Mouse (Mus musculus): ENCODE data around the gene Neurod1. TPM values are rescaled to one million over a fixed set of nuclear protein-coding genes. Genes with fewer than 3 reads are reported as not detected.

Neurod1 gene
- not detected in 2 replicates for polyA plus RNA-seq (2012; rRNA removed)

DNA sequence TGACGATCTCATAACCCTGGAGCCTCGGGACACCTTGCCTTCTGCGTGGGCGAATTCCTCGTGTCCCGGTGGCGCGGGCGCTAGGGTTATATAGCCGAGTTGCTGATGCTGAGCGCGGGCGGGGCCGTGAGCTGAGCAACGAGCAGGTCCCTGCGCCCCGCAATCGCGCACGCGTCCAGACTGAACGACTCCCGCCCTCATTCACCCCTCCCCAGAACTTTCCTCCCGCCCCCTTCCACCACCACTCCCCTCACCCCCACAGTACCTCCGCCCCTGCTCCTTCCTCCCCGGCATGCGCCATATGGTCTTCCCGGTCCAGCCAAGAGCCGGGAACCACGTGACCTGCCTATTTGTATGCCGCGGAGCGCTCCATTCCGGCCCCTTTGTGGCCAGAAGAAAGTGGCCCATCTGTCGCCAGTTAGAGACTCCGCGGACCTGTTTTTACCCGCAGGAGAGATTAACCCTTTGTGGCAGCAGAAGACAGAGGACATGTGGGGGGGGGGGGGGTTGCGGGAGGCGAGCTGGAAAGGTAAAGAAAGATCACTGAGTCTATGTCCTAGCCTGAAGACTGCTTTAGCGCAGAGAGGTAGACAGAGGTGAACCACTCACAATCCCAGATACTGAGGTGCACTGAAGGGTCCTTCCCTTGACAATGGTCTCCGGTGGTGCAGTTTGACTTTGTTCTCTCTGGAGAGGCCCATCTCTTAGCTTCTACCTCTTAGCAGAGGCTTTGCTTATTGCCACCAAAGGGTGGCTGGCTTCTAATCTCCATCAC is at the start of gene Neurod1, which contains the start of gene Cerkl:
Gene Neurod1 (minus strand): TSS at position 177 of the 775 bp plus-strand sequence.
Gene Cerkl (minus strand): TSS at position 211 of the 775 bp plus-strand sequence.
- Histone ChIP-seq H3K4me1 (ENCODE audit: control insufficient read depth, insufficient read depth, low read length) (no peaks in the 10 kb centered on the region), H3K4me3 (replicated peaks; ENCODE audit: extremely low read depth, low read depth, low read length) (no peak within 1 kb of the TSS)
- WGBS = 2% methylated on average over 42 of the region's 42 CpGs
- DNase-seq = no peak
- TF ChIP-seq POLR2A (IDR thresholded peaks at IDR 0.05; ENCODE audit: borderline replicate concordance, extremely low read depth, low read depth, low read length) = no peak
- TF ChIP-seq CTCF (IDR thresholded peaks at IDR 0.05; ENCODE audit: insufficient read depth, low read length) = no peak

DNA sequence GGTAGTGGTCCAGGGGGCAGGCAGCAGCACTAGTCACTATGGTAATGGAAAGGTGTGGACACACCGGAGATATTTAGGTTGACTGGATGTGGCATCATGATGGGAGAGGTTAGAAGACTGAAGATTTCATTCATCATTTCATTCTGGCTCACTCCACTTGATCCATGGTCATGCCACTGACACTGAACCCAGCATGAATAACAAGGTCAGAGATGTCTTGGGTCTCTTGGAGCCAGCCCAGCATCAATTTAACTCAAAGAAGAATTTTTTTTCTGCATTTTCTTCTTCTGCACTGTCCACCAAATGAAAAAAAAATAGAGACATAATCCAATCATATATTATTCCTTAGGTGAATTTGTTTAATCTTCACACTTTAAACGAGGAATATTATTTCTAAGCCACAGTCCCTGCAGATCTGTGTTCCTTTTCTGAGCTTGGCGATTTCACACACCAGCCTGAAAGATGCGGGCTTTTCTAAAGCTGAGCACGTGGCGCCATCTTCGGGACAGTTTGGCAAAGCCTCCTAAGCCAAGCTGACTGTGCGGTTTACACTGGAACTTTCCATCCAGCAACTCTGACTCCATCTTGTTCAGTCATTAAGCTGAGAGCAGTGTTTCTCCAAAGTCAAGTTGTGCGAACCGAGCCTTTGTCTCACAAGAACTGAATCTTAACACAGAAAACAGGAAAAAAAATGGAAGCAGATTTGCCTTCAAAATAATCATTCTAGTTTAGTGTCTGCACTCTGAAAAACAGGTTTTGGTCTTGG is 42.6 kb upstream of the Neurod1 start:
- DNase-seq = peak; percentile 23
- no peaks in the 10 kb centered on the region for H3K4me1 ChIP-seq (ENCODE audit: control insufficient read depth, insufficient read depth, low read length)
- H3K4me3 ChIP-seq (replicated peaks; ENCODE audit: extremely low read depth, low read depth, low read length) = no peak overlapping the region
- WGBS = 24% methylated on average over 10 of the region's 10 CpGs
- TF ChIP-seq CTCF (IDR thresholded peaks at IDR 0.05; ENCODE audit: insufficient read depth, low read length) (peak; percentile 81), POLR2A (IDR thresholded peaks at IDR 0.05; ENCODE audit: borderline replicate concordance, extremely low read depth, low read depth, low read length) (no peak)

- DNase-seq = no peak
- no peak for TF ChIP-seq POLR2A (IDR thresholded peaks at IDR 0.05; ENCODE audit: borderline replicate concordance, extremely low read depth, low read depth, low read length)
- TF ChIP-seq CTCF (IDR thresholded peaks at IDR 0.05; ENCODE audit: insufficient read depth, low read length) = no peak
Measured at GRCm38 (mm10) chr2:79485127-79485526, 28.6 kb upstream of the Neurod1 start.

DNA sequence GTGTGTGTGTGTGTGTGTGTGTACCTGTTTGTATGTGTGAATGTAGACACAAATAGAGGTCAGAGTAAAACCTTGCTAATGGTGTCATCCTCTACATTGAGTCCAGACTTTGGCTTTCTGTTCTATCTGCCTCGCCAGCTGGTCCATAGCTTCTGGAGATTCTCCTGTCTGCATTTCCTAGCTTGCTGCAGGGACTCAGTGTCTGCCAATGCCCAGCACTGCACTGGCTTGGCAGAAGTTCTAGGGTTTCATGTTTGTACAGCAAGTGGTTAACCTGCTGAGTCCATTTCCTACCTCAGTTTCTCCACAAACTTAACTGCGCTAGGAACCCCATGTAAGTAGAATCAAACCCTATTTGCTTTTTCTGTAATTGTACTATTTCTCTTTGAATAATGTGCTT is 26.0 kb upstream of the Neurod1 start:
- Histone ChIP-seq H3K4me1 (ENCODE audit: control insufficient read depth, insufficient read depth, low read length) (no peaks in the 10 kb centered on the region), H3K4me3 (replicated peaks; ENCODE audit: extremely low read depth, low read depth, low read length) (no peak overlapping the region)
- TF ChIP-seq POLR2A (IDR thresholded peaks at IDR 0.05; ENCODE audit: borderline replicate concordance, extremely low read depth, low read depth, low read length) (no peak), CTCF (IDR thresholded peaks at IDR 0.05; ENCODE audit: insufficient read depth, low read length) (no peak)
- WGBS = 88% methylated on average over 2 of the region's 2 CpGs
- no peak for DNase-seq

More at GRCm38 (mm10) chr2:79485127-79485526, 28.6 kb upstream of the Neurod1 start:
- Histone ChIP-seq H3K4me3 (replicated peaks; ENCODE audit: extremely low read depth, low read depth, low read length) (no peak overlapping the region), H3K4me1 (ENCODE audit: control insufficient read depth, insufficient read depth, low read length) (no peaks in the 10 kb centered on the region)
- WGBS = 64% methylated on average over 3 of the region's 3 CpGs

- Histone ChIP-seq H3K4me3 (replicated peaks; ENCODE audit: extremely low read depth, low read depth, low read length) (no peak overlapping the region), H3K4me1 (ENCODE audit: control insufficient read depth, insufficient read depth, low read length) (no peaks in the 10 kb centered on the region)
- DNase-seq = no peak
- TF ChIP-seq POLR2A (IDR thresholded peaks at IDR 0.05; ENCODE audit: borderline replicate concordance, extremely low read depth, low read depth, low read length) (no peak), CTCF (IDR thresholded peaks at IDR 0.05; ENCODE audit: insufficient read depth, low read length) (no peak)
- WGBS = 77% methylated on average over 4 of the region's 4 CpGs
Measured at GRCm38 (mm10) chr2:79462411-79462810, 5.9 kb upstream of the Neurod1 start.

DNA sequence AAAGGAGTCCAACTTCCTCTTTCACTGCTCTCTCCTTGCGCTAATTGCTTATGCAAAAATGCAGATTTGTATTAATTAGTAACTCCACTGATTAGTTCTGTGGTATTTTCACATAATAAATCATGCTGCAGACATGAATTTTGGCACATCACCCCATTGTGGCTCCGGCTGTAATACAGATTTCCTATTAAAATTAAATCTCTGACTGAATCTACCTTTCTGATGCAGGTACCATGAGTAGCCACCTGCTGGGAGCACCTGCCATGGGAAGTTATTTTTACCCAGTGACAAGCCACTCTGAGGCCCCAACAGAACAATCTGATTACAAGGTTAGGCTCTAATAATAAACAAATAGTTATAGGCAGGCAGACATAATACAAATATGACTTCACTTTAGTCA is 5.3 kb upstream of the Neurod1 start:
- Histone ChIP-seq H3K4me1 (ENCODE audit: control insufficient read depth, insufficient read depth, low read length) (no peaks in the 10 kb centered on the region), H3K4me3 (replicated peaks; ENCODE audit: extremely low read depth, low read depth, low read length) (no peak overlapping the region)
- no peak for TF ChIP-seq CTCF (IDR thresholded peaks at IDR 0.05; ENCODE audit: insufficient read depth, low read length)
- no peak for TF ChIP-seq POLR2A (IDR thresholded peaks at IDR 0.05; ENCODE audit: borderline replicate concordance, extremely low read depth, low read depth, low read length)
- WGBS = 72% methylated on average over 2 of the region's 2 CpGs
- DNase-seq = no peak

- WGBS = 2% methylated on average over 2 of the region's 2 CpGs
- no peak overlapping the region for H3K4me3 ChIP-seq (replicated peaks; ENCODE audit: extremely low read depth, low read depth, low read length)
- no peak for TF ChIP-seq CTCF (IDR thresholded peaks at IDR 0.05; ENCODE audit: insufficient read depth, low read length)
- TF ChIP-seq POLR2A (IDR thresholded peaks at IDR 0.05; ENCODE audit: borderline replicate concordance, extremely low read depth, low read depth, low read length) = no peak
- no peaks in the 10 kb centered on the region for H3K4me1 ChIP-seq (ENCODE audit: control insufficient read depth, insufficient read depth, low read length)
- no peak for DNase-seq
Measured at GRCm38 (mm10) chr2:79460586-79460985, 4.0 kb upstream of the Neurod1 start.

GRCm38 (mm10) chr2:79460107-79460506 is 3.6 kb upstream of the Neurod1 start:
- no peak for DNase-seq
- H3K4me3 ChIP-seq (replicated peaks; ENCODE audit: extremely low read depth, low read depth, low read length) = no peak overlapping the region
- H3K4me1 ChIP-seq (ENCODE audit: control insufficient read depth, insufficient read depth, low read length) = no peaks in the 10 kb centered on the region
- WGBS = 14% methylated on average over 14 of the region's 14 CpGs
- TF ChIP-seq CTCF (IDR thresholded peaks at IDR 0.05; ENCODE audit: insufficient read depth, low read length) (no peak), POLR2A (IDR thresholded peaks at IDR 0.05; ENCODE audit: borderline replicate concordance, extremely low read depth, low read depth, low read length) (no peak)

- no peak overlapping the region for H3K4me3 ChIP-seq (replicated peaks; ENCODE audit: extremely low read depth, low read depth, low read length)
- H3K4me1 ChIP-seq (ENCODE audit: control insufficient read depth, insufficient read depth, low read length) = no peaks in the 10 kb centered on the region
- DNase-seq = no peak
- 4% methylated on average over 44 of the region's 44 CpGs for WGBS
- no peak for TF ChIP-seq POLR2A (IDR thresholded peaks at IDR 0.05; ENCODE audit: borderline replicate concordance, extremely low read depth, low read depth, low read length)
- TF ChIP-seq CTCF (IDR thresholded peaks at IDR 0.05; ENCODE audit: insufficient read depth, low read length) = no peak
Measured at GRCm38 (mm10) chr2:79459061-79460045, 2.8 kb upstream of the Neurod1 start.
